Mouse (Mus musculus) kidney, adult 8-10 months (tissue): ENCODE measurements at regions not wholly inside any gene's neighbourhood (a gene's known extent, or its start where the extent isn't known, plus 50 kb on each side); places are given as distances from the start of the nearest gene placed in this dataset.

Experiments
- DNase-seq, 2 experiments: peaks; one replicate each; pipeline ENCODE4 v3.0.0; 2022

GRCm38 (mm10) chr11:90136307-90136706, 51.2 kb upstream of the Gm45716 start:
- no peak for DNase-seq
